Mouse (Mus musculus) bone marrow, adult 2 months (tissue): ENCODE data around the gene Pold1.
A peak's percentile ranks its signal among the peaks of the same experiment; 100 is the strongest.

Source experiments
- CTCF ChIP-seq: fragments of 200-500 bp; IDR thresholded peaks from 2 replicates; pipeline ENCODE4 v1.5.1; 2011; ENCODE audit warnings: low read length, control low read depth; ENCODE audit not compliant: control insufficient read depth, insufficient read depth
- POLR2A ChIP-seq: fragments of 200-500 bp; IDR thresholded peaks from 2 replicates; pipeline ENCODE4 v1.6.1; 2011; ENCODE audit warnings: low read depth, mild to moderate bottlenecking, control low read depth, low read length, borderline replicate concordance; ENCODE audit not compliant: control insufficient read depth

DNA sequence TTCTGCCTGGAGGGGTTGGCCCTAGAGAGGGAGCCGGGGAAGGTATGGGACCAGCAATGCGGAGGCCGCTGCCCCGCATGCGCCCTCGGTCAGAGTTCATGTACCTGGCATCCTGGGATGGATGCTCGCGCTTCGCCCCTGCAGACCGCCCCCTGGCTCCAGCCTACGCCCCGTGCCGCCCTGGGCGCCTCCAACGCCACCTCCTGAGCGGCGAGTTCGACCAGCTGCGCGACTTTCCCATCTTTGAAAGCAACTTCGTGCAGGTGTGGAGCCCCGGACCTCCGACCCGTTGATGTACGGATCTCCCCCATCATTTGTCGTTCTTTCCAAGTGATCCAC, 51.9 kb downstream of the Pold1 start:
- TF ChIP-seq POLR2A: no peak
- peak; percentile 13; the same call in 1 of the 2 replicates for TF ChIP-seq CTCF
